Mouse (Mus musculus) heart, embryonic 15.5 days (tissue): ENCODE data around the gene Fntb. TPM values are rescaled to one million over a fixed set of nuclear protein-coding genes. Genes with fewer than 3 reads are reported as not detected.

Experiments used
- ATAC-seq: fragments of 200-750 bp; cut with Nextera tagmentation; replicated peaks from 2 replicates; pipeline ENCODE4 v1.8.0; 2017; ENCODE audit warnings: low read depth, moderate TSS enrichment; ENCODE audit not compliant: insufficient number of reproducible peaks, insufficient read depth, low FRiP score
- H3K27ac ChIP-seq: fragments of 300-500 bp; sonication (generic); 2 replicates; pipeline ENCODE4 v1.5.1; 2015; ENCODE audit warnings: mild to moderate bottlenecking, inconsistent platforms
- H3K27me3 ChIP-seq: fragments of 300-500 bp; sonication (generic); 2 replicates; pipeline ENCODE4 v1.6.1; 2015; ENCODE audit warnings: inconsistent platforms
- H3K36me3 ChIP-seq: fragments of 300-500 bp; sonication (generic); 2 replicates; pipeline ENCODE4 v1.6.1; 2015; ENCODE audit warnings: mild to moderate bottlenecking, inconsistent platforms
- H3K4me1 ChIP-seq: fragments of 300-500 bp; sonication (generic); replicated peaks from 2 replicates; pipeline ENCODE4 v1.6.1; 2015; ENCODE audit warnings: inconsistent platforms
- H3K4me2 ChIP-seq: fragments of 300-500 bp; sonication (generic); 2 replicates; pipeline ENCODE4 v1.6.1; 2015; ENCODE audit warnings: inconsistent platforms, mild to moderate bottlenecking, moderate library complexity
- H3K4me3 ChIP-seq: fragments of 300-500 bp; sonication (generic); 2 replicates; pipeline ENCODE4 v1.5.1; 2015; ENCODE audit warnings: mild to moderate bottlenecking, inconsistent platforms
- H3K9ac ChIP-seq: fragments of 300-500 bp; sonication (generic); 2 replicates; pipeline ENCODE4 v1.6.1; 2015; ENCODE audit warnings: mild to moderate bottlenecking, inconsistent platforms
- H3K9me3 ChIP-seq: fragments of 300-500 bp; sonication (generic); replicated peaks from 2 replicates; pipeline ENCODE4 v1.6.1; 2016; ENCODE audit warnings: inconsistent platforms
- WGBS: fragments of 180-500 bp; shearing (Covaris S2); methylation state at CpG from one replicate; pipeline ENCODE4 v1.1.7; 2015; ENCODE audit warnings: mixed read lengths; 5-methylcytosine and 5-hydroxymethylcytosine counted together
- polyA plus RNA-seq: library from polyadenylated mRNA; unstranded; fragments of >200 nt; fragmentation: Nextera tagmentation; extraction: Ambion mirVana; gene quantifications from 2 replicates; pipeline ENCODE4 v1.2.1, GENCODE M21; 2015

Gene Fntb
- polyA plus RNA-seq, 1 experiment from 2014 or later: 20.8 TPM

DNA sequence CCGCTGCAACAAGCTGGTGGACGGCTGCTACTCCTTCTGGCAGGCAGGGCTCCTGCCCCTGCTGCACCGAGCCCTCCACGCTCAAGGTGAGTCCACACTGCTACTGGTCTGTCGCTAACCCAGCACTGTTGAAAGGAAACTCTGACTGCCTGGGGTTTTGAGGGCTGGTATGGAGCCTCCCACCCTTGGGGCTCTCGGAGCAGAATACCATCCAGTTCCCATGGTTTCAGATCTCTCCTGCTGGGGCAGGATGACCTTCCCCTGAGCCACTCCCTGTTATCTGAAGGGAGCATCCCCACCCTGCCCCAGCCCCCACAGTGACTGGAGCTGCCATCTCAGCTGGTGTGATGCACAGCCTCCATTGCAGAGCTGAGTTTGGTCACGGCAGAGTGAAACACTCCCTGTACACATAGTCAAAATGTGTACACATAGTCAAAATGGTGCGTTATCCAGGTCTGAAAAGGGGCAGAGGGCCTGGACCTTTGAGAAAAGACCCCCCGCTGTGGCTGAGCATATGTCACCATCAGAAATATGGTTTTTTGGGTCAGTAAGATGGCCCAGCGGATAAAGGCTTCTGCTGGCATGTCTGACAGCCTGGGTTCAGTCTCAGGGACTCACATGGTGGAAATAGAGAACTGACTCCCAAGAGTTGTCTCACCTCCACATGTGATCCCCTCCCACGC, 145.0 kb downstream of the Fntb start:
- Histone ChIP-seq H3K36me3 (peaks cover 11% of the 10 kb centered on the region), H3K27me3 (no peaks in the 10 kb centered on the region), H3K4me1 (no peaks in the 10 kb centered on the region), H3K9me3 (no peaks in the 10 kb centered on the region), H3K27ac (no peak overlapping the region), H3K4me3 (no peak overlapping the region), H3K4me2 (no peak overlapping the region), H3K9ac (no peak overlapping the region)
- no peak for ATAC-seq
- WGBS: 74% methylated on average over 11 of the region's 11 CpGs

DNA sequence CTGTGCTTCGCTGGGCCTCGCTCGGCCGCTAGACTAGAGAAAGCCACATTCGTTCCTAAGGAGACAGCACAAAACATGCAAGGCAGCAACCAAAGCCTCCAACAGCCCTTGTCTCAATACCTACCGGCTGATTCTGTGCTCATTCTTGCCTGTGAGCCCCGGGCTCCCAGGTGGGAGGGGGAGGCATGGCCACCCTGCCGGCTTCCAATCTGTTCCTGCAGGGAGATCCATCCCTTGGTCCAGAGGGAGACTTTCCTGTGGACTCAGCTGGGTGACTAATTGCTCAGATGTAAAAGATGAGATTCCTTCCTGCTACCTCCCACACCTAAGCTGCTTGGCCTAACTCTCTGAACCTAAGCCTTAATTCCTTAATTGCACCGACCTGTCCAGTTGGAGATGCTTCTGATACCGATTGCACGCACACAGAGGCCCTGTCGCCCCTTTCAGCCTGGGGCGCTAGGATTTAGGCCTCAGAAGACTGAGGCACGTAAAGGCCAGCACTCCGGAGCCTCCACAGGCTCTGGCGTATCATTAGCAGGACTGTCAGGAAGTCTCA, 145.9 kb downstream of the Fntb start:
- H3K4me3 ChIP-seq: no peak overlapping the region
- 80% methylated on average over 16 of the region's 16 CpGs for whole genome bisulfite sequencing
- ATAC-seq: no peak
- H3K27me3 ChIP-seq: no peaks in the 10 kb centered on the region
- no peaks in the 10 kb centered on the region for H3K4me1 ChIP-seq
- H3K4me2 ChIP-seq: no peak overlapping the region
- no peaks in the 10 kb centered on the region for H3K9me3 ChIP-seq
- no peak overlapping the region for H3K27ac ChIP-seq
- no peak overlapping the region for H3K9ac ChIP-seq
- H3K36me3 ChIP-seq: peaks cover 11% of the 10 kb centered on the region

DNA sequence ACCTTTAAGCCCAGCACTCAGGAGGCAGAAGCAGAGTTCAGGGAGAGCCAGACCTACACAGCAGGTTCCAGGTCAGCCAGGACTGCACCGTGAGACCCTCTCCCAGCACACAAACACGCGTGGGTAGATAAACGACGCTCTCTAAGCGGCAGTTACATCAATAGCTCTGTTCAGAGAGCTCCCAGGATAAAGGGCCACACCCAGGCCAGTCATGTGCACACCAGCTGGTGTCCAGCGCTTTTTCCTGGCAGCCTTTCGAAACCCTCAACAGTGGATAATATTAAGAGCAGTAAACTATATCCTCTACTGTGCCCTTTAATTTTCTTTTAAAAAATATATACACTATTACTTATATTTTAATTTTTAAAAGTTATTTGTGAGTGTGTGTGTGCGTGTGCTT, 146.8 kb downstream of the Fntb start:
- Histone ChIP-seq H3K9ac (no peak overlapping the region), H3K36me3 (peaks cover 11% of the 10 kb centered on the region), H3K9me3 (no peaks in the 10 kb centered on the region), H3K4me1 (no peaks in the 10 kb centered on the region), H3K4me3 (no peak overlapping the region), H3K27ac (no peak overlapping the region), H3K27me3 (no peaks in the 10 kb centered on the region), H3K4me2 (no peak overlapping the region)
- WGBS: 61% methylated on average over 9 of the region's 9 CpGs
- ATAC-seq: no peak

DNA sequence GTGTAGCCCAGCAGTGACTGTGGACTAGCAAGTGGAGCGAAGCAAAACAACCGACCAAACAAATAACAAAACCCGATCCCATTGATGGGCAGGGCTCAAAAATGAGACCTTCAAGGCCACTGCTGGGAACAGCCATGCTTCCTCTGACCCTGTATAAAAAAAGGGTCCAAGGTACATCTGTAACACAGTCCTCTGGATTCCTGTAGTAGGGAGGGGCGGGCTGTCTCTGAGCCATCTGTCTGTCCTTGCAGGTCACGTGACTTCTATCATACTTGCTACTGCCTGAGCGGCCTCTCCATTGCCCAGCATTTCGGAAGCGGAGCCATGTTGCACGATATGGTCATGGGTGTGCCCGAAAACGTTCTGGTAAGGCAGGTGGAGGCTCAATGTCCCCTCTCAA, 150.8 kb downstream of the Fntb start:
- Histone ChIP-seq H3K4me1 (no peaks in the 10 kb centered on the region), H3K27ac (no peak overlapping the region), H3K9ac (no peak overlapping the region), H3K27me3 (no peaks in the 10 kb centered on the region), H3K36me3 (peaks cover 8% of the 10 kb centered on the region), H3K9me3 (no peaks in the 10 kb centered on the region), H3K4me3 (no peak overlapping the region), H3K4me2 (no peak overlapping the region)
- WGBS: 89% methylated on average over 11 of the region's 11 CpGs
- no peak for ATAC-seq

DNA sequence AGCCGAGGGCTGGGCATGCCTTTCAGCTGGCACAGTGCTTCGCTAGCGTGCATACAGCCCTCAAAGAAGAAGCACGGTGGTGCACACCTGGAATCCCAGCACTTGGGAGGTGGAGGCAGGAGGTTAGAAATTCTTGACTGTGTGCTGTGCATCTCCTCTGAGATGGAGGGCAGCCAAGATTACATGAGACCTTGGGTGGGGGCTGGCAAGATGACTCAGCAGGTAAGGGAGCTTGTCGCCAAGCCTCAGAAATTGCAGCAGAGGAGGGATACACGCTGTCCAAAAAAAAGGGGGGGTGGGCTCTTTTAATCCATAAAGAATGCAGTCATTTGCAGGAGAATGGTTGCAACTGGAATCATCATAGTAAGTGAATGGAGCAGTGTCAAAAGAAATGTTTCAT, 152.7 kb downstream of the Fntb start:
- no peaks in the 10 kb centered on the region for H3K27me3 ChIP-seq
- no peak overlapping the region for H3K4me2 ChIP-seq
- no peak overlapping the region for H3K4me3 ChIP-seq
- no peak for ATAC-seq
- H3K4me1 ChIP-seq: no peaks in the 10 kb centered on the region
- peaks cover 5% of the 10 kb centered on the region; the same call in 1 of the 2 replicates for H3K36me3 ChIP-seq
- H3K27ac ChIP-seq: no peak overlapping the region
- 74% methylated on average over 6 of the region's 6 CpGs for whole genome bisulfite sequencing
- H3K9ac ChIP-seq: no peak overlapping the region
- no peaks in the 10 kb centered on the region for H3K9me3 ChIP-seq

DNA sequence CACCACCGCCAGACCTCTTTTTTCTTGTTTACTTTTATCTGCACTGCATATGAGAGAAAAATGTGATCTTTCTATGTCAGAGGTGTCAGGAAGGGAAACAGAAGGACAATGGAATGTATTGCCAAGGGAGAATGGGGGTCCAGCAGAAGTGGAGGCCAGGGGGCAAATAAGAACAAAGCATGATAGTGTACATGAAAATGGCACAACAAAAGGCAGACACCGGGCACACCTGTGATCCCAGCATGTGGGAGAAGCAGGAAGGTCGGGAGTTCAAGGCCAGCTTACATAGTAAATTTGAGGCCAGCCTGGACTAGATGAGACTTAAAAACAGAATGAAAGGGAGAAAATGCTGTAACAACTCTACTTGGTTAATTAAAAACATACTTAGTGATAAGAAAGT, 153.5 kb downstream of the Fntb start:
- Histone ChIP-seq H3K4me3 (no peak overlapping the region), H3K36me3 (peaks cover 5% of the 10 kb centered on the region; the same call in 1 of the 2 replicates), H3K27me3 (no peaks in the 10 kb centered on the region), H3K4me1 (no peaks in the 10 kb centered on the region), H3K9ac (no peak overlapping the region), H3K27ac (no peak overlapping the region), H3K9me3 (no peaks in the 10 kb centered on the region), H3K4me2 (no peak overlapping the region)
- WGBS: 74% methylated on average over 3 of the region's 3 CpGs
- no peak for ATAC-seq

DNA sequence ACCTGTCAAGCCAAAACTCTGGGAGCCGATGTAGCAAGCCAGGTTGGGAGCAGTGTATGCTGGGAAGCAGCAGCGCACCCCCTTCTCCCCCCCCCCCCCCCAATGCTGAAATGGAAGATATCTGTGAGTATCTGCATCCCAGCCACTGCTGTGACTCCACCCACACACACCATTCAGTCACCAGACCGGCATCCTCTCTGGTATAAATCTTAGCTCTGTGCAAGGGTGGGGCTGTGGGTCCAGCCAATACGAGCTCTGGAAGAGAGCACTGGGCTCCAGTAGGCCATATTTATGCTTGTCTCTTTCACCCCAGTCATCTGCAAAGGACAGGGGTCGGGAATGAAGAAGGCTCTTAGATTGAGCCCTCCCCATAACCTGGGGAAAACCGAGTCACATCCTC, 155.0 kb downstream of the Fntb start:
- 76% methylated on average over 6 of the region's 6 CpGs for WGBS
- Histone ChIP-seq H3K36me3 (peaks cover 5% of the 10 kb centered on the region; the same call in 1 of the 2 replicates), H3K4me1 (no peaks in the 10 kb centered on the region), H3K9ac (no peak overlapping the region), H3K4me3 (no peak overlapping the region), H3K4me2 (no peak overlapping the region), H3K9me3 (no peaks in the 10 kb centered on the region), H3K27ac (no peak overlapping the region), H3K27me3 (no peaks in the 10 kb centered on the region)
- no peak for ATAC-seq

DNA sequence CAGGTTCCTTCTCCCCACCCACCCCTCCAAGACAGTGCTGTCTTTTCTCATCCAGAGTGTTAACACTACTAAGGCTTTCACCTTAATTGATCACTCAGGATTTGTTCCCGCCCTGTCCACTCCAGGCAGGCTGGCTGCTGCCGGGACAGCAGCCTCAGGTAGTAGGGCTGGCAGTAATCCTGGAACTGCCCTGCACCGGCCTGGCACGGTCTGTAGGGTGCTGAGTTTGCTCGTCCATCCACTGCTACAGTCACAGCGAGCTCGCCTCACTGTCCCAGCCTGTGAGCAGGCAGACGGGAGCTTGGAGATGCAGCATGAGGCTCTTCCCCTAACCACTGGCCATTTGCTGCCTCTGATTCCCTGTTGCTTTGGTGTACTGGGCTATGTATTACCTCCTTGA, 155.6 kb downstream of the Fntb start:
- Histone ChIP-seq H3K4me3 (no peak overlapping the region), H3K27ac (no peak overlapping the region), H3K9ac (no peak overlapping the region), H3K27me3 (no peaks in the 10 kb centered on the region), H3K9me3 (no peaks in the 10 kb centered on the region), H3K4me2 (no peak overlapping the region), H3K4me1 (no peaks in the 10 kb centered on the region), H3K36me3 (peaks cover 5% of the 10 kb centered on the region; the same call in 1 of the 2 replicates)
- no peak for ATAC-seq
- WGBS: 81% methylated on average over 8 of the region's 8 CpGs

DNA sequence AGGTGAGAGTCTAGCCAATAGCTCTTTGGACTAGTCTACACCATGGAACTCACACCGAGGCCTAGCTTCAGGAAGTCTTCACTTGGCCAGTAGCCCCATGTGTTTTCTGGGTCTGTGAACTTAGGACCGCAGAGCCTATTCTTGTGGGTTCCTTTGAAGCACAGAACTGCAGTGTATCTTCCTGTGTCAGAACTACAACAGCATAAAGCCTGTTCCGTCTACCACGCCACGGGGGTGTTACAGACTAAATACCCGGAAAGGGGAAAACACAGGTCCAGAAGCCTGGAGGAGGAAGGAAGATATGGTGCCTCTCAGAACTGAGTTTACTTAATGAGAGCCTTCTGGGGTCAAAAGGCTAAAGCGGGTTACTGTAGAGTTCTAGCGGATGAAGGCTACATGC, 157.7 kb downstream of the Fntb start:
- no peaks in the 10 kb centered on the region for H3K27me3 ChIP-seq
- H3K36me3 ChIP-seq: no peaks in the 10 kb centered on the region
- WGBS: 85% methylated on average over 8 of the region's 8 CpGs
- no peak overlapping the region for H3K27ac ChIP-seq
- no peak overlapping the region for H3K9ac ChIP-seq
- peaks cover 7% of the 10 kb centered on the region for H3K4me1 ChIP-seq
- no peak for ATAC-seq
- H3K9me3 ChIP-seq: no peaks in the 10 kb centered on the region
- no peak overlapping the region for H3K4me2 ChIP-seq
- no peak overlapping the region for H3K4me3 ChIP-seq

DNA sequence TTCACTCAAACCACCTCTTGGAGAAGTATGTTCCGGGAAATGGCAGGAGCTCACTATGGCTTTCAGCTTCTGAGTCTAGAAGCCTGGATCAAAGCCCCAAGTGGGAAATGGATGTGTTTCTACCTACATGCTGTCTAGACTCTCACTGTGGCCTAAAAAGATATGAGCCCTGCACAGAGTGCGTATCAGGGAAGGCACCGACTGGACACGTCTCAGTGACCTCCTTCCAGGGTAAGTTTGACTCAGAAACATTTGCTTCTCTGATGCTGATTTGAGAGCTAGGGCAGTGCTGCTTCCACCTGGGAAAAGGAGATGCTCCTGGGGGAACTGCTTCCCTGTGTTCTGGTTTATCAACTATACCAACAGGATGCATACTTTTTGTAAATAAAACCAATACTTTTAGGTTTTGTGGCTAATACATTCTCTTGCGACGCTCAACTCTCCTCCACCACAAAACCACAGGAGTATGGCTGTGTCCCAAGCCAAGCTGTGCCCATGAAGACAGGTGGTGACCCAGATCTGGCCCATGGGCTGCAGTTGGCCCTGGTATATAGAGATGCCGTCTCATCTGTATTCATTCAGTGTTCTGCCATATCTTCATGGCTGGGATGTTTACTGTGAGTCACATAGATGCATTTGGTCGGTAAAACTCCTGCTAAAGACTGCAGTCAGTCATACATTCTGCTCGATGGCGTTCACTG, 159.7 kb downstream of the Fntb start:
- Histone ChIP-seq H3K9me3 (no peaks in the 10 kb centered on the region), H3K4me3 (no peak overlapping the region), H3K9ac (no peak overlapping the region), H3K36me3 (no peaks in the 10 kb centered on the region), H3K4me1 (peaks cover 7% of the 10 kb centered on the region), H3K4me2 (no peak overlapping the region), H3K27me3 (no peaks in the 10 kb centered on the region), H3K27ac (no peak overlapping the region)
- ATAC-seq: no peak
- 85% methylated on average over 10 of the region's 10 CpGs for WGBS

DNA sequence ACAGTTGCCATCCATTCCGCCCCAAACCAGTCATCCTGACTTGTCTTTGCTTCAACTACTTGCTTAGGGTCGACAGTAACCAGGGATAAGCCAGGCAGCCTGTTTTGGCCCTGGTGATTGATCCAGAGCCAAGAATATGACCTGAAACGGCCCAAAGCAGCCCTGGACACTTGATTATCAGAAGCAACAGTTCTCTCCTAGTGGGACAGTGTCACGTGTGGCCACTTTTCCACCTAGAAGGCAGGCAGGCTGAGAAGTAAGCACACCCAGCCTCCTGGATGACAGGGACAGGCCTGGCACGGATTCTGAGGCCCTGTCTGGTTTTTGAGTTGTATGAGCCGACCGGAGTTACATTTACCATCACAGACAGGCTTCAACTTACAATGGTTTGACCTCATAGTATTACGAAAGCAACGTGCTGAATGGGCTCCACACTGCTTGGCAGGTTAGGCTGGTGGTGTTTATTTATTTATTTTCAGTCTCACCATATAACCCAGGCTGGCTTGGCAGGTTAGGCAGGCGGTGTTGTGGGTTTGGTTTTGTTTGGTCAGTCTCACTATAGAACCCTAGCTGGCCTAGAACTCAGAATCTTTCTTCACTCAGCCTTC, 161.1 kb downstream of the Fntb start:
- Histone ChIP-seq H3K4me2 (no peak overlapping the region), H3K4me3 (no peak overlapping the region), H3K9me3 (no peaks in the 10 kb centered on the region), H3K36me3 (no peaks in the 10 kb centered on the region), H3K4me1 (peaks cover 7% of the 10 kb centered on the region), H3K27ac (no peak overlapping the region), H3K9ac (no peak overlapping the region), H3K27me3 (no peaks in the 10 kb centered on the region)
- ATAC-seq: no peak
- WGBS: 59% methylated on average over 10 of the region's 10 CpGs
